Mouse (Mus musculus): ENCODE measurements at regions not wholly inside any gene's neighbourhood (a gene's known extent, or its start where the extent isn't known, plus 50 kb on each side); places are given as distances from the start of the nearest gene placed in this dataset.

DNA sequence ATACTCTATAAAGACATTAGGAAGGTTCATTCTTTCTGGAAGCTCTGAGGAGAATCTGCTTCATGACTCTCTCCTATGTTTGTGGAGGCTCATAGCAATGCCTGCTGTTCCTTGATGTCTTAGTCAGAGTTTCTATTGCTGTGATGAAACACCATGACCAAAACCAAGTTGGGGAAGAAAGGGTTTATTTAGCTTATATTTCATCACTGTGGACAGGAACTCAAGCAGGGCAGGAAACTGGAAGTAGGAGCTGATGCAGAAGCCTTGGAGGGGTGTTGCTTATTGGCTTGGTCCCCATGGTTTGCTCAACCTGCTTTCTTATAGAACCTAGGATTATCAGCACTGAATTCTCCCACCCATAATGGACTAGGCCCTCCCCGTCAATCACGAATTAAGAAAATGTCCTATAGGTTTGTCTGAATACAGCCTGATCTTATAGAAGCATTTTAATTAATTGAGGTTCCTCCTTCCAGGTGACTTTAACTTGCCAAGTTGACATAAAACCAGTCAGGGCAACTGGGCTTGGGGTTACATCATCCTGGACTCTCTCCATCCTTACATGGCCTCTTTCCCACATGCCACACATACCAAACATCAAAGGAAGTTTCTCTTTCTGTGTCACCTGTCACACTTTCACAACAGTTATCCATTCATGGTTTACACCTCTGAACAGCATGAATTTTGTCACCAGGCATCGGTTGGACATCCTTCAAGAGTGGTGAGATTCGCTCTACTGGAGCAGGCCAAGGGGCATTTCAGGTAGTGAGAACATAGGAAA is 85.3 kb upstream of the Serp2 start:
- H3K4me3 ChIP-seq (ENCODE audit: low read depth, low read length), result no peak overlapping the region
- no peak overlapping the region for H3K9ac ChIP-seq
- H3K27ac ChIP-seq (ENCODE audit: low read depth, low read length), result no peak overlapping the region
- no peak overlapping the region for H3K4me2 ChIP-seq (ENCODE audit: low read depth)
- no peaks in the 10 kb centered on the region for H3K27me3 ChIP-seq (ENCODE audit: insufficient read depth, low read length)
- no peaks in the 10 kb centered on the region for H3K36me3 ChIP-seq (ENCODE audit: insufficient read depth)
- 92% methylated on average over 4 of the region's 4 CpGs for WGBS
- no peaks in the 10 kb centered on the region for H3K4me1 ChIP-seq (ENCODE audit: insufficient read depth)
- H3K9me3 ChIP-seq (ENCODE audit: low read length), result no peaks in the 10 kb centered on the region
- DNase-seq, result no peak
- no peak for TF ChIP-seq CTCF (IDR thresholded peaks at IDR 0.05; ENCODE audit: low read depth)
- no peak for ATAC-seq

GRCm38 (mm10) chr14:76633170-76633569 is 76.5 kb upstream of the Serp2 start:
- H3K27ac ChIP-seq (ENCODE audit: low read depth, low read length), result no peak overlapping the region
- no peak for DNase-seq
- no peak overlapping the region for H3K9ac ChIP-seq
- H3K4me1 ChIP-seq (ENCODE audit: insufficient read depth), result peaks cover 8% of the 10 kb centered on the region
- ATAC-seq, result no peak
- H3K9me3 ChIP-seq (ENCODE audit: low read length), result no peaks in the 10 kb centered on the region
- 48% methylated on average over 6 of the region's 6 CpGs for WGBS
- TF ChIP-seq CTCF (IDR thresholded peaks at IDR 0.05; ENCODE audit: low read depth), result no peak
- no peaks in the 10 kb centered on the region for H3K27me3 ChIP-seq (ENCODE audit: insufficient read depth, low read length)
- H3K4me3 ChIP-seq (ENCODE audit: low read depth, low read length), result no peak overlapping the region
- no peaks in the 10 kb centered on the region for H3K36me3 ChIP-seq (ENCODE audit: insufficient read depth)
- H3K4me2 ChIP-seq (ENCODE audit: low read depth), result no peak overlapping the region

GRCm38 (mm10) chr14:76632763-76633162 is 76.1 kb upstream of the Serp2 start:
- Histone ChIP-seq H3K4me1 (ENCODE audit: insufficient read depth) (peaks cover 9% of the 10 kb centered on the region), H3K27me3 (ENCODE audit: insufficient read depth, low read length) (no peaks in the 10 kb centered on the region), H3K4me2 (ENCODE audit: low read depth) (no peak overlapping the region), H3K9me3 (ENCODE audit: low read length) (no peaks in the 10 kb centered on the region), H3K4me3 (ENCODE audit: low read depth, low read length) (no peak overlapping the region), H3K27ac (ENCODE audit: low read depth, low read length) (no peak overlapping the region), H3K9ac (no peak overlapping the region), H3K36me3 (ENCODE audit: insufficient read depth) (no peaks in the 10 kb centered on the region)
- no peak for TF ChIP-seq CTCF (IDR thresholded peaks at IDR 0.05; ENCODE audit: low read depth)
- WGBS, result 70% methylated on average over 6 of the region's 6 CpGs
- ATAC-seq (no peak), DNase-seq (no peak)

- ATAC-seq (no peak), DNase-seq (no peak)
- no peak overlapping the region for H3K9ac ChIP-seq
- H3K36me3 ChIP-seq (ENCODE audit: insufficient read depth), result no peaks in the 10 kb centered on the region
- no peak overlapping the region for H3K27ac ChIP-seq (ENCODE audit: low read depth, low read length)
- no peak overlapping the region for H3K4me2 ChIP-seq (ENCODE audit: low read depth)
- H3K4me3 ChIP-seq (ENCODE audit: low read depth, low read length), result no peak overlapping the region
- no peaks in the 10 kb centered on the region for H3K27me3 ChIP-seq (ENCODE audit: insufficient read depth, low read length)
- peaks cover 9% of the 10 kb centered on the region for H3K4me1 ChIP-seq (ENCODE audit: insufficient read depth)
- TF ChIP-seq CTCF (IDR thresholded peaks at IDR 0.05; ENCODE audit: low read depth), result no peak
- no peaks in the 10 kb centered on the region for H3K9me3 ChIP-seq (ENCODE audit: low read length)
- WGBS, result 79% methylated on average over 6 of the region's 6 CpGs
Measured at GRCm38 (mm10) chr14:76631740-76632139, 75.1 kb upstream of the Serp2 start.

GRCm38 (mm10) chr14:76631181-76631580 is 74.5 kb upstream of the Serp2 start:
- Histone ChIP-seq H3K4me2 (ENCODE audit: low read depth) (no peak overlapping the region), H3K9ac (no peak overlapping the region), H3K36me3 (ENCODE audit: insufficient read depth) (no peaks in the 10 kb centered on the region), H3K4me1 (ENCODE audit: insufficient read depth) (peaks cover 12% of the 10 kb centered on the region), H3K27ac (ENCODE audit: low read depth, low read length) (no peak overlapping the region), H3K9me3 (ENCODE audit: low read length) (no peaks in the 10 kb centered on the region), H3K4me3 (ENCODE audit: low read depth, low read length) (no peak overlapping the region), H3K27me3 (ENCODE audit: insufficient read depth, low read length) (no peaks in the 10 kb centered on the region)
- WGBS, result 88% methylated on average over 4 of the region's 4 CpGs
- DNase-seq (no peak), ATAC-seq (no peak)
- TF ChIP-seq CTCF (IDR thresholded peaks at IDR 0.05; ENCODE audit: low read depth), result no peak

- no peaks in the 10 kb centered on the region for H3K36me3 ChIP-seq (ENCODE audit: insufficient read depth)
- peaks cover 22% of the 10 kb centered on the region for H3K4me1 ChIP-seq (ENCODE audit: insufficient read depth)
- 88% methylated on average over 11 of the region's 11 CpGs for WGBS
- no peak overlapping the region for H3K4me3 ChIP-seq (ENCODE audit: low read depth, low read length)
- no peaks in the 10 kb centered on the region for H3K27me3 ChIP-seq (ENCODE audit: insufficient read depth, low read length)
- TF ChIP-seq CTCF (IDR thresholded peaks at IDR 0.05; ENCODE audit: low read depth), result no peak
- ATAC-seq (no peak), DNase-seq (no peak)
- H3K4me2 ChIP-seq (ENCODE audit: low read depth), result no peak overlapping the region
- H3K9me3 ChIP-seq (ENCODE audit: low read length), result no peaks in the 10 kb centered on the region
- no peak overlapping the region for H3K9ac ChIP-seq
- H3K27ac ChIP-seq (ENCODE audit: low read depth, low read length), result no peak overlapping the region
Measured at GRCm38 (mm10) chr14:76629913-76630478, 73.3 kb upstream of the Serp2 start.

DNA sequence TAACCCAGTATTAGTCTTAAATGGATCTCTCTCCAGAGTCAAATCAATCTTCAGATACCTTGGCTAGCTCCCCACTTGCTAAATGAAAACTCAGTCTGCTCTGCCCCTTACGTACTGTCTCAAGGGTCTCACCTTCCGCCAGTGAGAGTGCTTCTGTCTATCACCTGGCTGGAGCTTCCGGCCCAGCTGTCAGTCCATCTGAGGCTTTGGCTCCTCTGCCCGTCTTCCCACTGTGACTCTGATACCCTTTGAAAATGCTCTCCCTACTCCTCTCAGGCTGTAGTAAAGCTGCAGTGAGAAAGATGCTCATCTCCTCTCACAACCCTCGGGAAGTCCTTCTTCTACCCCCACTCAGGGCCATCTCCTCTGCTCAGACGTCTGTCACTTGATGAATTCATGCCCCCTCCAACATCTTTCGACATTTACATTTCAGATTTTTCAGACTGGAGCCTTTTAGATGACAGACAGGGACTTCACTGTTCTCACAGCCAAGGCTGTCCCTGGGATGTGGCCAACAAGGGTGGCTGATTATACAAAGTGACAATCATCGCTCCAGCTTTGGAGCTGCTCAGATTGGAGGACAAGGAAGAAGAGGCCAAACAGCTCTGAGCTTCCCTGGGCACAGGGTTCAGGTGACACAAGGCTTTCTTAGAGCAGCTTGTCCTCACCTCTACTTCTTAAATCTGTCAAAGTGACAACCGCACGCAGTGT is 71.6 kb upstream of the Serp2 start:
- peak overlapping the region; percentile 70 for H3K27ac ChIP-seq (ENCODE audit: low read depth, low read length)
- 45% methylated on average over 10 of the region's 10 CpGs for WGBS
- peak; percentile 59 for ATAC-seq

More for the DNA sequence above, 71.6 kb upstream of the Serp2 start:
- no peak overlapping the region for H3K9ac ChIP-seq
- no peaks in the 10 kb centered on the region for H3K36me3 ChIP-seq (ENCODE audit: insufficient read depth)
- no peaks in the 10 kb centered on the region for H3K27me3 ChIP-seq (ENCODE audit: insufficient read depth, low read length)
- H3K9me3 ChIP-seq (ENCODE audit: low read length), result no peaks in the 10 kb centered on the region
- no peak for TF ChIP-seq CTCF (IDR thresholded peaks at IDR 0.05; ENCODE audit: low read depth)
- peak; percentile 85 for DNase-seq
- no peak overlapping the region for H3K4me3 ChIP-seq (ENCODE audit: low read depth, low read length)
- H3K4me2 ChIP-seq (ENCODE audit: low read depth), result no peak overlapping the region
- H3K4me1 ChIP-seq (ENCODE audit: insufficient read depth), result peaks cover 25% of the 10 kb centered on the region

Measured in forebrain, postnatal 0 days (tissue).